ENCODE assay signal across 23 mouse cellular contexts in genomic region chr12:35553174-35553573, GRCm38 (mm10). TPM values are rescaled to one million over a fixed set of nuclear protein-coding genes. Genes with fewer than 3 reads are reported as not detected.
A peak's percentile ranks its signal among the peaks of the same experiment; 100 is the strongest.
DNase-seq lines count a peak whose midpoint lies in the region; ATAC-seq lines count a peak whose summit lies in the region.
"Had no signal": no experiment of that assay in that cellular context is flagged by ENCODE, and none has a peak within 500 bp of the region (broad histone marks: within the 10 kb centered on the region; RNA-seq: fewer than 3 reads in every experiment).

No protein-coding gene starts in this region.

- H3K27ac ChIP-seq in heart, embryonic 12.5 days (ENCODE audit: poor library complexity, severe bottlenecking): no peak overlapping the region
- H3K27ac ChIP-seq: forebrain, embryonic 13.5 days; hindbrain, embryonic 14.5 days; intestine, embryonic 15.5 days; limb, embryonic 15.5 days; liver, embryonic 14.5 days; midbrain, embryonic 15.5 days; neural tube, embryonic 13.5 days had no signal

- intact Hi-C loops in left cerebral cortex, postnatal 4 days (cut with DNase I): no loop called here

- peak; percentile 76 for DNase-seq in A20 (ENCODE audit: low read depth, low spot score)
- peak; percentile 30 for DNase-seq in NIH3T3 (ENCODE audit: low read depth)
- peak; percentile 54 for DNase-seq in induced T-regulatory cell, adult 2 months (ENCODE audit: low read depth)
- DNase-seq in urinary bladder, postnatal 10 days (ENCODE audit: low spot score): no peak
- DNase-seq in left cerebral cortex, postnatal 4 days: no peak
- DNase-seq: cerebellum, adult 18-20 months; cerebellum, postnatal 14 days; heart, adult 18-20 months; heart, postnatal 36 days; kidney, adult 9 months; kidney, postnatal 36 days; lung, embryonic 14.5 days; thymus, adult 18-20 months; thymus, postnatal 4 days had no signal

- H3K9me3 ChIP-seq in heart, embryonic 12.5 days (replicated peaks): peaks cover 3% of the 10 kb centered on the region; the same call in 1 of the 2 replicates
- H3K9me3 ChIP-seq: forebrain, embryonic 13.5 days; intestine, embryonic 15.5 days; limb, embryonic 15.5 days; neural tube, embryonic 13.5 days had no signal

- H3K4me1 ChIP-seq in heart, embryonic 12.5 days (replicated peaks): no peaks in the 10 kb centered on the region
- H3K4me1 ChIP-seq: forebrain, embryonic 13.5 days; intestine, embryonic 15.5 days; limb, embryonic 15.5 days; midbrain, embryonic 15.5 days; neural tube, embryonic 13.5 days had no signal

- H3K36me3 ChIP-seq in heart, embryonic 12.5 days: no peaks in the 10 kb centered on the region
- H3K36me3 ChIP-seq: intestine, embryonic 15.5 days; limb, embryonic 15.5 days; midbrain, embryonic 15.5 days; neural tube, embryonic 13.5 days had no signal

- no peak overlapping the region for H3K4me3 ChIP-seq in heart, embryonic 12.5 days
- H3K4me3 ChIP-seq: forebrain, embryonic 13.5 days; intestine, embryonic 15.5 days; limb, embryonic 15.5 days; midbrain, embryonic 15.5 days; neural tube, embryonic 13.5 days had no signal

- peak; percentile 58; the same call in 1 of the 2 replicates for ATAC-seq in neutrophil, adult 5-6 weeks (ENCODE audit: extremely low read depth, insufficient number of reproducible peaks, low FRiP score, poor library complexity, severe bottlenecking)
- ATAC-seq in heart, embryonic 12.5 days (ENCODE audit: insufficient number of reproducible peaks, low FRiP score): no peak
- ATAC-seq: forebrain, embryonic 13.5 days; intestine, embryonic 15.5 days; midbrain, embryonic 15.5 days had no signal

- no peak overlapping the region for H3K4me2 ChIP-seq in heart, embryonic 12.5 days
- H3K4me2 ChIP-seq: forebrain, embryonic 13.5 days; hindbrain, embryonic 14.5 days; intestine, embryonic 15.5 days; limb, embryonic 15.5 days; lung, embryonic 14.5 days; midbrain, embryonic 15.5 days; neural tube, embryonic 13.5 days had no signal

- WGBS in heart, embryonic 12.5 days: 64% methylated on average over 3 of the region's 3 CpGs

- H3K9ac ChIP-seq in heart, embryonic 12.5 days: no peak overlapping the region
- H3K9ac ChIP-seq: forebrain, embryonic 13.5 days; hindbrain, embryonic 14.5 days; intestine, embryonic 15.5 days; limb, embryonic 15.5 days; liver, embryonic 14.5 days; lung, embryonic 14.5 days; midbrain, embryonic 15.5 days; neural tube, embryonic 13.5 days had no signal

- no peaks in the 10 kb centered on the region for H3K27me3 ChIP-seq in heart, embryonic 12.5 days (replicated peaks)
- H3K27me3 ChIP-seq: forebrain, embryonic 13.5 days; intestine, embryonic 15.5 days; limb, embryonic 15.5 days; midbrain, embryonic 15.5 days; neural tube, embryonic 13.5 days had no signal

RNA-seq across cellular contexts. Expression of gene Ahr, which starts 18.3 kb away (rescaled TPM):
- total RNA-seq in neutrophil, adult 5-6 weeks (2017): 9.2 and 10.2 TPM in 2 replicates
- 2.2 and 2.6 TPM in 2 replicates for polyA plus RNA-seq in heart, embryonic 12.5 days (2016; fragmentation: Nextera tagmentation; extraction: Ambion mirVana)
- 10 to 100 TPM in 1 of 2 experiments, 1 to 10 TPM in 1; 8.8 to 11.5 TPM for total RNA-seq in left cerebral cortex, postnatal 4 days (2021)

Comparison
In these comparisons a context has a peak if more than half of its experiments do, and no peak if none do; other contexts are left out.
1. DNase-seq: peak in A20 (single experiment), NIH3T3 (single experiment) and induced T-regulatory cell, adult 2 months (single experiment); none in urinary bladder, postnatal 10 days (single experiment) and left cerebral cortex, postnatal 4 days (single experiment).